Mouse (Mus musculus): ENCODE measurements around the gene Fam53b.

Fam53b gene

DNA sequence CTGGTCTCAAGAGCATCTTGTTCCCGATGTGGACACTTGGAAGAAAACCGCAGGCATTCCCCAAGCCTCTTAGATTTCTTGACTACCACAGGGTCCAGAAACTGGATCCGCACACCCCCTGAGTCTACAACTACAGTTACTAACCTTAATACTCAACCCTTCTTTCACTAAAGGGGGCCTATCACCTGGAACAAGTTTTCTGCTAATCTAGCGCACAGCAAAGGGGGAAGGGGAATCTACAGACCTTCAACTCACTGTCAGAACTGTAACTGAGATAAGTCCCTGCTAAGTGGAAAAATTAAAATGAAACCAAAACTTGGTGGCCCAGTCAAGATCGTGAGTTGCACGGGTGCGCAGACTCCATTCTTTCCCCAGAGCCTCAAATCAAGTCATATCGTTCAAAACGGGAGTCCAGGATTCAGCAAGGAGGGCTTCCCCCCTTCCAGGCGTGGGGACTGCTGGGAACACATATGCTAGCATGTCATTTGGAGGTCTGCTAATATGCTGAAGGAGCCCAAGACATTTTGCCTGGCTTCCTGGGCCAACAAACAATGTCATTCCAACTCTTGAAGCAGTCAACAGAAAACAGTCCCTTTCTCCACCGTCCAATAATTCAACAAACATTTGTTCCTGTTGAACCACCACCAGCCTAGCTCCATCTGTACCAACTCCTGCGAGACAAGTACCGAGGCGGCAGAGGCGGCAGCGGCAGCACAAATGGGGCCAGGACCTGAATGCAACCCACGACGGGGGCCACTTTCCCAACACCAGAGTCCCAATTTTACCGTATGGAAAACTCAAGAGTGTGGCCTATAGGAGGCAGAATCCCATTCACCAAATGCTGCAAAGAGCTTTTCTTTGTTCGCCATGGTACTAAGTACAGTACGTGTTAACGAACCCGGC, 1.7 kb downstream of the Fam53b start:
- no peak for DNase-seq (ENCODE audit: low read depth, low spot score)

DNA sequence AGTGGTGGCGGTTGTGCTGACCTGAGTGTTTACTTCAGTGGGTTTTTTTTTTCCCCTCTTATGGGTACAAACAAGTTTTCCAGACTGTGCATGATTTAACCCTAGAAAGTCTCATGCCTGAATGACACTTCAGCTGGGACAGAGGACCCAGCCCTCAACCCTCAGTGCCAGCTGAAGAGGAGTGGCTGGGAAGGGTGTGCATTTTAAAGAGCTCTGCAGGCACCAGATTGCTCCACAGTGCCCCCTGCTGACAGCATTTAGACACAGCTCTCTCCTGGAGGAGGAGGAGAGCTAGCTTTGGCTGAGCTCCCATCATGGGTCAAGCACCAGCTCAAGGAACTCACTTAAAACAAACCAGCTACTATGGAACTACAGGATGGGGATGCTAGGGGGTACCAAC, 2.8 kb downstream of the Fam53b start:
- DNase-seq (ENCODE audit: low read depth, low spot score) = peak; percentile 90

DNA sequence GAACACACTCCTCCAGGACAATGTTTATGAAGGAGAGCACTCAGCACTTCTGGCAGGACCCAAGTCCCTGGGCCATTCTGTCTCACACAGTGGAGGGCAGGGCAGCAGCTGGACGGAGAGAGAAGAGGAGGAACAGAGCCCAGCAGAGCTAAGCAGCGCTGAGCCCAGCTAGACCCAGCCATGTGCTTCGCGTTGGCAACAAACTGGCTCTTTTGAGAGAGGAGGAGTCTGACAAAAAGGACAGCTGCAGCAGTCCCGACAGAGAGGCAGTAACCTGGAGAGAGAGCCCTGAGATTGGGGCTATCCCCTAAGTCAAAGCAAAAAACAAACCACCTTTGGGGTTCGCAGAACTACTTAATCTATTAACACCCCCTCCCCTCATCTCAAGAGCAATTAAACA, 3.3 kb downstream of the Fam53b start:
- DNase-seq (ENCODE audit: low read depth, low spot score) = no peak

- DNase-seq (ENCODE audit: low read depth, low spot score) = no peak
Observed at GRCm38 (mm10) chr7:132809721-132810120, 4.0 kb downstream of the Fam53b start.

GRCm38 (mm10) chr7:132808841-132809682, 4.6 kb downstream of the Fam53b start:
- DNase-seq (ENCODE audit: low read depth, low spot score) = peak; percentile 95

- no peak for DNase-seq (ENCODE audit: low read depth, low spot score)
Observed at GRCm38 (mm10) chr7:132808051-132808796, 5.5 kb downstream of the Fam53b start.

DNA sequence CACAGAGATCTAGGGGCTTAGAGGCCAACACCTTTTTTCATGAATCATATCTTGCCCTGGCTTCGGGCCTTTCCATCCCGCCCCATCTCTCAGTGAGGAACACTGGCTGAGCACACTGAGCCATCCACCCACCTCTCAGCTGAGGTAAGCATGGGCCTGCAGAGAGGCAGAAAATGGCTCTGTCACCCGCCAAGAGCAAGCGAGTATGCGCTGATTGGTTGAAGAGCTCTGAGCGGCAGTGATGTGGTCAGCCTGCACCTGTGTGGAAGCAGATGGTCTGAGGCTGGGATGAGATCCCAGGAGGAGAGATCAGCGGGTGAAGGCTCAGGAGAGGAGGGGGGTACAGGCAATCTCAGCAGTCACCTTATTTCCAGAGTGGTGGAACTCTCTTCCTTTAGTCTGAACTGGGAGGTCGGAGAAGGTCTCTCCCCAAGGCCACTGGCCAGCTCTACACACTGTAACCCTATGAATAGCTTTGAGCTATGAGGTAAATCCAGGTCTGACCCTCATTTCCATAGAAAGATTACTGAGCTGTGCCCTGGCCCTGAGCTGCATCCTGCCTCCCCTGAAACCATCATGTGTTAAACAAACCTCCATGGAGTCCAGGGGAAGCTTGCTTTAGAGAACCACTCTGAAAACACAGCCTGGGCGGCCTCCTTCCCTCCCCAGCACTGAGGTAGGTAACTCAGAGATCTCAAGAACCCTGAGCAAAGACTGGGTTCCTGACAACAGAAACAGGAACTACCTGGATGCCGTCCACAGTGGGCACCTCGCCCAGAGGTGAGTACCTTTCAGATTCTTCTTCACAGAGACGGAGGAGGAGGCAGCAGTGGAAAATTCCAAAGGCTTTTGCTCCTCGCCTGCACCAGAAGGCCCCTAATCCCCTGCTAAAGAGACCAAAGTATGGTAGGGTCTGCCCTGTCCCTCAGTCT, 6.5 kb downstream of the Fam53b start:
- DNase-seq (ENCODE audit: low read depth, low spot score) = no peak

- DNase-seq (ENCODE audit: low read depth, low spot score) = no peak
Observed at GRCm38 (mm10) chr7:132806286-132806685, 7.4 kb downstream of the Fam53b start.

DNA sequence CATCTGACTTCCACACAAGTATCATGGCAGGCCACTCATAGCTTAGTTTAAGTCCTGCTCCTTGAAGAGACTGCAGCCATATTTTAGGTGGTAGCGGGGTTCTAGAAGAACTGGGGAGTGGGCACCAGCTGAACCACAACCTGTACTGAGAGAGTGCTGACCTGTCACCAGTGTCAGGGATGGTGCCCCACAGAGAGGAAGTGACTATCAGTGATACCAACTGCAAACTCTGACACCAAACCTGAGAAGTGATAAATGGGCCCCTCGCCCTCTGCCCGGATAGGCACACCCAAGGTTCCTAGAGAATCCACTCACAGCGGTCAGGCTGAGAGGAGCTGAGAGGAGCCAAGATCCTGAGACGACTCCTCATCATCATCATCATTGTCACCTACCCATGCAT, 8.7 kb downstream of the Fam53b start:
- DNase-seq (ENCODE audit: low read depth, low spot score) = no peak

DNA sequence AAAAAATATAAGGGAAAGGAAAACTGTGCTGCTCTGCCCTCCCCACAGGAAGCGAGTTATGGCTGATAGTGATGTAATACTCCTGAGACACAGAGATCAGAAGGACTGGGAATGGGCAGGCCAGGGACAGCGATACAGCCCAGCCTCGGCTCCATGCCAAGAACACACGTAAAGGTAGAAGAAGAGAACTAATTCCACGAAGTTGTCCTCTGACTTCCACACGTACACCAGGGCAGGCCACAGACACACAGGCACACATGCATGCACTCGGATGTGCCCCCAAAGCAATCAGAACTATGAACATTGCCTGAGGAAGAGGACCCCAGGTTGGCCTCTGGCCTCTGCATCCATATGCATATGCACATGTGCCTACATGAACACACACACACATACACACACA, 9.2 kb downstream of the Fam53b start:
- no peak for DNase-seq (ENCODE audit: low read depth, low spot score)

DNA sequence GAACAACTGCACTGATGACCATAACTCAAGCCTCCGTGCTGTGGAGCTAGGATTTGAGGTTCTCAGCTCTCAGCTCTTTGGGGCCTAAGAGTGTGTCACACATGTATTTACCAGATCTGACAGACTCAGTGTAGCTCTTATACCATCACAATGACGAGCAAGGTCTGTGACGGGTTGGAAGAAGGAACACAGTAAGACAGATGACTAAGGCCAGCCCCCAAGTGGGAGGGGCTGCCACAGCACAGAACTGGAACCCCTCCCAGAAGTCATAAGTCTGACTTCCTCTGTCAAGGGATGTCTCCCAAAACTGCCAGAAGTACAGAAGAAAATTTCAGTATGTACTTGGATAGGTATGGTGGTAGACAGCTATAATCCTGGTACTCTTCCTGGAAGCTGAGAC, 9.7 kb downstream of the Fam53b start:
- DNase-seq (ENCODE audit: low read depth, low spot score) = no peak

- no peak for DNase-seq (ENCODE audit: low read depth, low spot score)
Observed at GRCm38 (mm10) chr7:132803336-132803735, 10.3 kb downstream of the Fam53b start.

GRCm38 (mm10) chr7:132802691-132803090, 11.0 kb downstream of the Fam53b start:
- no peak for DNase-seq (ENCODE audit: low read depth, low spot score)

DNA sequence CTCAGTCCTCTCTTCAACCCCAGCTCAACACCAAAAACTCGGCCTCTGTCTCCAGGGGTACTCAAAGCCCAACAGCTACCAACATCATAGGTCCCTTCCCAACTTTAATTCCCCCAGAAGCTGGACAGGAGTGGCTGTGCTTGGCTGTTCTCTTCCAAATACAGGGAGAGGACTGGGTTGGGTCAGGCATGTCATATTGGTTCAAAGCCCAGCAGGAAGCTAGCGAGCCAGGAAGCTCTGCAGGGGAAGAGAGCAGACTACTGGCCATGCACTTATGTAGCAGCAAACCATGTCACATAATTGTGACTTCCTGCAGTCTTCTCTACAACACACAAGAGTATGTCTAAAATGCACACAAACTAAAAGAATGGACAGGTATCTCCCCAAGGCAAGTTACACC, 11.6 kb downstream of the Fam53b start:
- DNase-seq (ENCODE audit: low read depth, low spot score) = no peak

- DNase-seq (ENCODE audit: low read depth, low spot score) = no peak
Observed at GRCm38 (mm10) chr7:132801509-132801908, 12.2 kb downstream of the Fam53b start.

- no peak for DNase-seq (ENCODE audit: low read depth, low spot score)
Observed at GRCm38 (mm10) chr7:132800868-132801267, 12.8 kb downstream of the Fam53b start.

DNA sequence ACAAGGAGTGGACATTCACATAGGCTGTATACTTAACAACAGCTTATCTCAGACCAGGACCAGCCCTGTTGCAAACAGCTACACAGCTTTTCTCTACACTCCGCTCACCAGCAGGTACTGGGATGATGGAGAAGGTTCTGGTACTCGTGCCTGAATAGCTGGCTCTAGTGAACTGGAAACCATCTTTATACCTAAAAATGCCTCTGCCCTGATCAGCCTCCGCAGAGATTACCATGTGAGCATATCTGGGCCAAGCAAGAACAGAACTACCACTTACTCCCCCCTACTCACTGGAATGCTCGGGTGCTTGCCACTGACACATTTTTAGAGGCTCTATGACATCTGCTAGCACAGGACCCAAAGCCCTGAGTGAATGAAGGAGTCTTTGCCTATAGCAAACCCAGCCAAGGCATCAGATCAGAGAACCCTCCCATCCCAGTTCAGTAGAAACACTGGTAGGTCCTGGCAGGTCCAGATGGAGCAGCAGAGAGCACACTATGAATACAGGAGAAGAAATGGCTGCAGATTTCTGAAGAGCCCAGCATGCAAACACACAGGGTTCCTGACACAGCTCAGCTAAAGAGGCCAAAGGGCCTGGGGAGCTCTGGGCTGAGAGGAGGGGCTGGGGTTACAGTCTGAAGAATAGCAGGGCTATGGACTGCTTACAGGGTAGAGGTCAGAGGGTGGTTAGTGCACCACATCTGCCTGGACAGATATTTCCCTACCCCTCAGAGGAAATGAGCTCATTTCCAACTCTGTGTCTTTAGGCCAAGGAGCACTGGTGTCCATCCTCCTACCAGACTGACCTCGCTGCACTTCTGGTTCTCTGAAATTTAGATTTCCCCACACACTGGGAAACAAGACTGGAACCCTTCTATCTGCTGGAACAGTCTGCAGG, 14.3 kb downstream of the Fam53b start:
- no peak for DNase-seq (ENCODE audit: low read depth, low spot score)

DNA sequence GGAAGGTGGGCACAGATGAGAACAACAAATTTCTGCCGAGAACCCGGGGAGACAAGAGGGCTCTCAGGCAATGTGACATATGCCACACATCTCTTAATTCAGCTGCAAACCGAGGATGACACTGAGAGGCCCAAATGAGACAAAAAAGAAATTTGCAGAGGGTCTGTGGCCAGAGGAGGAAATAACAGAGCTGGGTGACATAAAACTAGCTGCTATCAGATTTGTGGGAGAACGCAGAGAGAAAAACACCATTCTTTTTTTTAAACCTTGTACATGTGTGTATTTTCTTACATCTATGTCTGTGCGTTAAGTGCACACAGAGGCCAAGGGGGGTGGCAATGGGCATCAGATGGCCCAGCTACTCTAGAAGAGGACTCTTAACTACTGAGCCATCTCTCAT, 18.5 kb downstream of the Fam53b start:
- no peak for DNase-seq (ENCODE audit: low read depth, low spot score)

DNA sequence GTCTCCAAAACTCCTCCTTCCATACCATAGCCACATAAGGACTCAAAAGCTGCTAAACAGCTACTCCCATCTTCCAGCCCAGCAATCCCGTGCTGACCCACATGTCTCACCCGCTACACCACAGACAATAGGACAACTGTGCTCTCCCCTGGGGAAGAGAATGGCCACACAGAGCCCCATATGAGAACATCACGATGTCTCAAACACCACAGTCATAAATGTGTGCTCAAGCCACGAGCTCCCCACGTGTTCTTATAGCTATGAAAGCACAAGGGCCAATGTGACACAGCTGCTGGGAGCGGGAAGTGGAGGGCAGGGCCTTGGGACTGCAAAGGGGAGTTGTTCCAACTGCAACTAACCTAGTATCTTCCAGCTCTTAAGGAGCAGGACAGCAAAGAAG, 20.2 kb downstream of the Fam53b start:
- DNase-seq (ENCODE audit: low read depth, low spot score) = no peak

All from ES-CJ7 (cell line).